Mouse (Mus musculus): ENCODE data around the gene Mlph.

DNA sequence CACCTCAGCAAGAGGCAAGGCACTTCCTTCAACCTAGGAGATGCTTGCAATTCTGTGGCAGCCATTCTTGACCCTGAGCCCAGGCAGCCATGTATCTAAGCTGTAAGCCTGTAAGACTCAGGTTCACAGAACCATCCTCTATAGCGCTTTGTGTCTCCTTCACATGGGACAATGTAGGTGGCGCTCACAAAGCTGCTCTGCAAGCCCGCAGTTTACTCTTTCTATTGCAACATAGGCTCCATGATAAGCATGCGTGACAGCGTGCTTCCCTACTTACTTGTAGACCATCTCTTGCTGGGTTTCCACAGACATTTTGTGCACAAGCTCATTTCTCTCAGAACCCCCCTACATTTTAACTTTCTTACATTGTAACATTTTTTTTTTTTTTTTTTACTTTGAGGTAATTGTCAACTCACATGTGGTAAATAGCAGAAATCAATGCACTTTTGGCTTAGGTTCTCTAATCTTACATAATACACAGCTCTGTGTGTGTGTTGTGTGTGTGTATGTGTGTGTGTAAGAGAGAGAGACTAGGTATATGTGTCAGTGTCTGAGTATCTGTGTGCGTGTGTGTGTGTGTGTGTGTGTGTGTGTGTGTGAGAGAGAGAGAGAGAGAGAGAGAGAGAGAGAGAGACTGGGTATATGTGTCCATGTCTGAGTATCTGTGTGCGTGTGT is 10.0 kb upstream of the Mlph start:
- no peak for TF ChIP-seq CTCF (IDR thresholded peaks at IDR 0.05; ENCODE audit: control insufficient read depth, insufficient read depth, insufficient read length)
- no peak for TF ChIP-seq MAX (IDR thresholded peaks at IDR 0.05)
- TF ChIP-seq FOSL1 (IDR thresholded peaks at IDR 0.05; ENCODE audit: insufficient read depth, low read length, poor library complexity, severe bottlenecking), result no peak
- TF ChIP-seq MYOD1 (IDR thresholded peaks at IDR 0.05; ENCODE audit: control insufficient read depth, insufficient read length, low read depth), result no peak
- no peak for TF ChIP-seq USF1 (IDR thresholded peaks at IDR 0.05; ENCODE audit: low read depth)
- TF ChIP-seq MYOG (IDR thresholded peaks at IDR 0.05; ENCODE audit: control insufficient read depth, extremely low read depth, insufficient read length), result no peak
- no peak for TF ChIP-seq CEBPB (IDR thresholded peaks at IDR 0.05; ENCODE audit: low read depth)

Measured in C2C12 (cell line).